Mouse (Mus musculus) megakaryocyte, embryonic 14.5 days (primary cell): Measurements from ENCODE around the gene Dnajc19.

Source experiments
- FLI1 ChIP-seq: IDR thresholded peaks from 2 replicates; pipeline ENCODE4 v1.6.1; 2012; ENCODE audit warnings: low read length, inconsistent platforms, mixed read lengths
- GATA1 ChIP-seq: IDR thresholded peaks from 3 replicates; pipeline ENCODE4 v1.6.1; 2012; ENCODE audit warnings: mixed read lengths, low read length, inconsistent platforms, borderline replicate concordance

GRCm38 (mm10) chr3:34028935-34029334 lies 52.2 kb downstream of the Dnajc19 start:
- TF ChIP-seq GATA1 (no peak), FLI1 (no peak)
